8 mouse cellular contexts compared by ENCODE assay signal in genomic region chr1:64305427-64306213, GRCm38 (mm10).
DNase-seq lines count a peak whose midpoint lies in the region; ATAC-seq lines count a peak whose summit lies in the region.

No protein-coding gene starts in this region.

- DNase-seq in Muller cell, postnatal 12 days (ENCODE audit: inconsistent ontology term) = peak; percentile 93
- DNase-seq in heart, postnatal 25 days (ENCODE audit: low spot score) = peak; percentile 75
- DNase-seq in kidney, postnatal 4 days = peak; percentile 61 to 77
- peak; percentile 78 to 80 for DNase-seq in lung, adult 18-20 months
- peak; percentile 39 for DNase-seq in ovary, postnatal 36 days (ENCODE audit: low spot score)
- DNase-seq in spleen, adult 12 weeks (ENCODE audit: low spot score) = no peak

- H3K27ac ChIP-seq in forebrain, embryonic 15.5 days (replicated peaks) = peak overlapping the region; percentile 54; the same call in 1 of the 2 replicates

- H3K4me2 ChIP-seq in forebrain, embryonic 15.5 days (replicated peaks) = no peak overlapping the region

- no peaks in the 10 kb centered on the region for H3K9me3 ChIP-seq in forebrain, embryonic 15.5 days

- peak; percentile 77 for ATAC-seq in cerebellum, adult (ENCODE audit: insufficient number of reproducible peaks, low FRiP score, low TSS enrichment)
- ATAC-seq in forebrain, embryonic 15.5 days (replicated peaks) = peak; percentile 71

- intact Hi-C loops in heart, postnatal 25 days (cut with DNase I) = loop anchor here (5.0 to 10.0 kb wide), 2 partner anchors 137 to 541 kb away; partner anchors contain the start of gene 4933402D24Rik

- H3K4me1 ChIP-seq in forebrain, embryonic 15.5 days = peaks cover 21% of the 10 kb centered on the region

- H3K36me3 ChIP-seq in forebrain, embryonic 15.5 days = no peaks in the 10 kb centered on the region

- 43% methylated on average over 13 of the region's 13 CpGs for WGBS in forebrain, embryonic 15.5 days

- no peak overlapping the region for H3K9ac ChIP-seq in forebrain, embryonic 15.5 days (replicated peaks)

- no peak overlapping the region for H3K4me3 ChIP-seq in forebrain, embryonic 15.5 days

- H3K27me3 ChIP-seq in forebrain, embryonic 15.5 days = no peaks in the 10 kb centered on the region
